Mouse (Mus musculus) forebrain, embryonic 11.5 days (tissue): ENCODE results near the gene Zdhhc1. TPM values are rescaled to one million over a fixed set of nuclear protein-coding genes. Genes with fewer than 3 reads are reported as not detected.

Source experiments
- ATAC-seq: fragments of 200-750 bp; cut with Nextera tagmentation; replicated peaks from 2 replicates; pipeline ENCODE4 v1.8.0; 2017; ENCODE audit warnings: moderate TSS enrichment; ENCODE audit not compliant: low FRiP score
- DNase-seq: peaks from one replicate; pipeline ENCODE4 v3.0.0-alpha.2; 2017; ENCODE audit warnings: low spot score
- H3K27ac ChIP-seq: fragments of 300-500 bp; sonication (generic); 2 replicates; pipeline ENCODE4 v1.5.1; 2014; ENCODE audit warnings: low read depth, low read length
- H3K27me3 ChIP-seq: fragments of 300-500 bp; sonication (generic); 2 replicates; pipeline ENCODE4 v1.6.1; 2014; ENCODE audit warnings: mild to moderate bottlenecking, low read length, mixed read lengths; ENCODE audit not compliant: control insufficient read depth, insufficient read depth
- H3K36me3 ChIP-seq: fragments of 300-500 bp; sonication (generic); 2 replicates; pipeline ENCODE4 v1.6.1; 2014; ENCODE audit warnings: mild to moderate bottlenecking, low read length, moderate library complexity, mixed read lengths; ENCODE audit not compliant: control insufficient read depth, insufficient read depth
- H3K4me1 ChIP-seq: fragments of 300-500 bp; sonication (generic); replicated peaks from 2 replicates; pipeline ENCODE4 v1.6.1; 2014; ENCODE audit warnings: low read length, mixed read lengths; ENCODE audit not compliant: control insufficient read depth, insufficient read depth
- H3K4me2 ChIP-seq: fragments of 300-500 bp; sonication (generic); 2 replicates; pipeline ENCODE4 v1.6.1; 2014; ENCODE audit warnings: low read depth, mild to moderate bottlenecking, low read length, moderate library complexity, mixed read lengths; ENCODE audit not compliant: severe bottlenecking
- H3K4me3 ChIP-seq: fragments of 300-500 bp; sonication (generic); 2 replicates; pipeline ENCODE4 v1.5.1; 2014; ENCODE audit warnings: low read depth, low read length
- H3K9ac ChIP-seq: fragments of 300-500 bp; sonication (generic); 2 replicates; pipeline ENCODE4 v1.6.1; 2014; ENCODE audit warnings: low read length
- H3K9me3 ChIP-seq: fragments of 300-500 bp; sonication (generic); 2 replicates; pipeline ENCODE4 v1.6.1; 2016; ENCODE audit warnings: low read length, mixed read lengths; ENCODE audit not compliant: control insufficient read depth
- WGBS: fragments of 180-500 bp; shearing (Covaris S2); extraction: QIAGEN DNeasy Blood & Tissue Kit; methylation state at CpG from one replicate; pipeline ENCODE4 v1.1.7; 2014; 5-methylcytosine and 5-hydroxymethylcytosine counted together
- polyA plus RNA-seq: library from polyadenylated mRNA; unstranded; fragments of >200 nt; fragmentation: Nextera tagmentation; extraction: Ambion mirVana; gene quantifications from 2 replicates; pipeline ENCODE4 v1.2.1, GENCODE M21; 2014

Zdhhc1 gene
- polyA plus RNA-seq, 1 experiment from 2014 or later = 24.6 TPM

DNA sequence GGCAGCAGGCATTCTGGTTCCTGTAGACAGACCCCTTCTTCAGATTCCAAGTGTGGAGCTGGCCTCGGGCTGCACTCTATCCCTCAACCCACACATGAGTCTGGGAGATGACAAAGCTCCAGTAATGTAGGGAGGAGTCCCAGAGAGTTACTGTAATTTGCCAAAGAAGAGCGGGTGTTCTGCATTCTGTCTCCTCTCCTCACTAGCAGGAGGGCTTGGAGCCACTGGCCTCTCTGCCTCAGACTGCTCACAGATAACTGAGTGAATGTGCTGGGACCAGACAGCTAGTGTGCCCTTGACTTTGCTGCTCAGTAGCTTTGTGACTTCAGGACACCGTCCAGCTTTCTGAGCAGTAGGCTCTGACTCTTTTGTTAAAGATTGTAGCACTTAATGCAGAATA is 18.9 kb downstream of the Zdhhc1 start:
- no peak for ATAC-seq
- Histone ChIP-seq H3K27ac (no peak overlapping the region), H3K9ac (no peak overlapping the region)

DNA sequence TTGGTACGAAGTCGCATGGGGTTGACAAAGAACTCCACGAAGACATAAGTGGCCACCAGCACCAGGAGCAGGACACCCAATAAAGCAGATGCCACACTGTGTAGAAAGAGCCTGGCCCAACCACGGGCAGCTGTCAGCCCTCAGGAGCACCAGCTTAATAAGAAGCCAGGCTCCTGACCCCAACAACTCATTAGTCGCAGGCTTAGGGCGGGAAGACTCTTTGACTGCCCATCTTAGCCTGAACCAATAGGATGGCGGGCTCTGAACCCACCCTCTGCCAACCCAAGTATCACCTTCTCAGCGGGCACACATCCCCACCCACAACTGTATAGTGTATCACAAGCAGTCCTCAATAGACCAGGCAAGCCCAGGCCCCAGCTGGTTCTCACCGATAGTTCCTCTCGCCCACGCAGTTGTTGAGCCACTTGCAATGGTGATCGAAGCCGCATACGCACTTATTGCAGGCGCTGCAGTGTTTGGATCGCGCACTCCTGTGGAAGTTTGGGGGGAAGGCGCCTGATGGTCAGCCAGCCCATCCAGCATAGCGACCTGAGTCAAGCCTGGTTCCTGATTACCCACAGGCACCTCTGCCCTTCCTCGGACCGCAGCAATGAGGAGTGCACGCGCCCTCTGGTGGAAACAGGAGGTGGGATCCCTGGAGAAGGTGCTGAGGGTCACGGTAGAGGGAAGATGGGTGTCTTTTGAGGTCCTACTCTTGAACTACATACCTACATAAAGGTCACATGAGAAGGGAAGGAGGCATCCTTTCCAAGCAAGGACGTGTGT is 19.9 kb downstream of the Zdhhc1 start:
- DNase-seq (peak; percentile 68), ATAC-seq (peak; percentile 34; the same call in 1 of the 2 replicates)
- no peak overlapping the region for H3K4me3 ChIP-seq
- 38% methylated on average over 25 of the region's 25 CpGs for WGBS
- H3K4me1 ChIP-seq = peaks cover 20% of the 10 kb centered on the region
- no peak overlapping the region for H3K4me2 ChIP-seq
- no peaks in the 10 kb centered on the region for H3K36me3 ChIP-seq
- H3K9ac ChIP-seq = no peak overlapping the region
- H3K9me3 ChIP-seq = no peaks in the 10 kb centered on the region
- H3K27ac ChIP-seq = no peak overlapping the region
- peaks cover 16% of the 10 kb centered on the region for H3K27me3 ChIP-seq

More for the DNA sequence above, 18.9 kb downstream of the Zdhhc1 start:
- DNase-seq = no peak
- Histone ChIP-seq H3K4me2 (no peak overlapping the region), H3K4me1 (peaks cover 17% of the 10 kb centered on the region), H3K4me3 (no peak overlapping the region), H3K27me3 (peaks cover 12% of the 10 kb centered on the region), H3K9me3 (no peaks in the 10 kb centered on the region), H3K36me3 (no peaks in the 10 kb centered on the region)
- WGBS = 83% methylated on average over 3 of the region's 3 CpGs

DNA sequence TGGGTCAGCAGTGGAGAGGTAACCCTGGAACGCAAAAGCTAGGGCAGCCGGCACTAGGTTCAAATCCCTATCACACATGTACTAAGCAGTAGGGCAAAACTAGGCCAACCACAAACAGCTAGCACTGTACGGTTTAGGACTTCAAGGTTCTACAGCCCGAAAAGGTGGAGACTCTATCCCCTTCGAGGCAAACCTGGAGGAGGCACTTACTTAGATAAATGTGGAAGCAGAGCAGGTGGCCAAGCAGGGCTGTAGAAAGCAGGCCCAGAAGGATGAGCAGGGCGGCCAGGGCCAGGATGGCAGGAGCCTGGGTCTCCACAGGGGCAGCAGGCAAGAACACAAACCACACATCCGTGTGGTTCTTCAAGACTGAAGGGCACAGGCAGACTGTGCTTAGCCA is 20.5 kb downstream of the Zdhhc1 start:
- 89% methylated on average over 7 of the region's 7 CpGs for WGBS
- Histone ChIP-seq H3K9me3 (no peaks in the 10 kb centered on the region), H3K4me2 (no peak overlapping the region), H3K36me3 (no peaks in the 10 kb centered on the region), H3K4me1 (peaks cover 24% of the 10 kb centered on the region), H3K27ac (no peak overlapping the region), H3K9ac (no peak overlapping the region), H3K27me3 (peaks cover 18% of the 10 kb centered on the region), H3K4me3 (no peak overlapping the region)
- ATAC-seq = no peak
- no peak for DNase-seq

DNA sequence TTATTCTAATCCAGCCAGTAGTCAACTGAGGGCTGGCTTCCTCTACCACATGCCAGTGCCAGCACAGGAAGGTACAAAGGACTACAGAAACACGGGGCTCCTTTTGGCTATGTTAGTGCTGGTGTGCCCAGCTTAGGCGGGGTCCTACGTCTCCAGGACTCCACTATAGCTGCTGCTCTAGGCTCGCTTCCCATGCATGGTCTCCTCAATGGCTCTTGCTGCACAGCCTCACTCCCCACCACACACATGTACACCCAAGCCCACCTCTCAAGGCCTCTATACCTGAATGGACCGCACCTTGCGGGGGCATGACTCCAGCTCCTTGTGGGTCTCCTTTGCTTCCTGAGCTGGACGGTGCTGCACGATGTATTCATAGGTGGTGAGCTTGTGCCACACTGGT is 21.0 kb downstream of the Zdhhc1 start:
- H3K4me1 ChIP-seq = peaks cover 27% of the 10 kb centered on the region
- no peak for DNase-seq
- WGBS = 89% methylated on average over 8 of the region's 8 CpGs

DNA sequence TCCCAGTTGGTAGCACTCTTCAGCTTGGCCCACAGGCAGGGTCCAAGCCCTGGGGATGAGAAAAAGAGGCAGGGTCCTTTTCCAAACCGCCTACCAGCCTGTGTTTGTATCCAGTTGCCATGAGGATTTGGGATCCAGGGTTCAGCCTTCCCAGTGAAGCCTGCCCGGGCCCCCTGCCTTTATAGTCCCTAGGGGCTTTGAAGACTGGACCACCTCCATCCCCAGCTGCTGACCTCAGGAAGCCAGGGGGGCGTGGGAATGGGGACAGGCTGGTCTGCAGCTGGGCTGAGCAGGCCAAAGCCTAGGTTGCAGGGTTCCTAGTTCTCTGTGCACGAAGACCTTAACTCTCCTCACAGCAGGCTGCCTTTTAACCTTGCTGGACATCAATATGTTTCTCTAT is 21.4 kb downstream of the Zdhhc1 start:
- H3K4me2 ChIP-seq = no peak overlapping the region
- H3K27me3 ChIP-seq = peaks cover 18% of the 10 kb centered on the region
- no peaks in the 10 kb centered on the region for H3K36me3 ChIP-seq
- WGBS = 46% methylated on average over 4 of the region's 4 CpGs
- ATAC-seq (no peak), DNase-seq (no peak)
- H3K27ac ChIP-seq = no peak overlapping the region
- H3K4me1 ChIP-seq = peaks cover 30% of the 10 kb centered on the region
- H3K9me3 ChIP-seq = no peaks in the 10 kb centered on the region
- no peak overlapping the region; the same call in 1 of the 2 replicates for H3K9ac ChIP-seq
- H3K4me3 ChIP-seq = no peak overlapping the region

More for the DNA sequence above, 21.0 kb downstream of the Zdhhc1 start:
- Histone ChIP-seq H3K4me3 (no peak overlapping the region), H3K9ac (no peak overlapping the region), H3K9me3 (no peaks in the 10 kb centered on the region), H3K36me3 (no peaks in the 10 kb centered on the region), H3K4me2 (no peak overlapping the region), H3K27me3 (peaks cover 18% of the 10 kb centered on the region), H3K27ac (no peak overlapping the region)
- no peak for ATAC-seq

DNA sequence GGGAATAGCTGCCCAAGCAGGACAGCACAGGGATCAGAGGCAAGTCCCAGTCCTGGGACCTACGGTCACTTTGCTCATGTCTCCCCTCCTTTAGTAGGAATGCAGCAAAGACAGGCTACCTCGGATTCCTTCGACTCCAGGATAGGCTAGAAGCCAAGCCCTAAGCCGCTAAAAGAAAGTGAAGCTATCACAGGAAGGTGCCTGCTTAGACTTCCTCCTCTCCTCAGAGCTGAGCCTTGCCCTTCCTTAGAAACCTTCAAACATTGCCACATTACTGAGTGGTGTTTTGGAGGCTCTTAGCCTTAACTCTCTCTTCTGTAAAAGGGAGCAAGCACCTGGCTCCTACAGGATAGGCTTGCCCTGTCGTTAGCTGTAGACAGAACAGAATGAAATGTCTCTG is 22.0 kb downstream of the Zdhhc1 start:
- H3K9me3 ChIP-seq = no peaks in the 10 kb centered on the region
- no peak overlapping the region for H3K4me3 ChIP-seq
- DNase-seq (no peak), ATAC-seq (no peak)
- no peaks in the 10 kb centered on the region for H3K36me3 ChIP-seq
- peaks cover 30% of the 10 kb centered on the region for H3K4me1 ChIP-seq
- peaks cover 18% of the 10 kb centered on the region for H3K27me3 ChIP-seq
- H3K9ac ChIP-seq = no peak overlapping the region; the same call in 1 of the 2 replicates
- H3K4me2 ChIP-seq = no peak overlapping the region
- 44% methylated on average over 5 of the region's 5 CpGs for WGBS
- H3K27ac ChIP-seq = no peak overlapping the region

DNA sequence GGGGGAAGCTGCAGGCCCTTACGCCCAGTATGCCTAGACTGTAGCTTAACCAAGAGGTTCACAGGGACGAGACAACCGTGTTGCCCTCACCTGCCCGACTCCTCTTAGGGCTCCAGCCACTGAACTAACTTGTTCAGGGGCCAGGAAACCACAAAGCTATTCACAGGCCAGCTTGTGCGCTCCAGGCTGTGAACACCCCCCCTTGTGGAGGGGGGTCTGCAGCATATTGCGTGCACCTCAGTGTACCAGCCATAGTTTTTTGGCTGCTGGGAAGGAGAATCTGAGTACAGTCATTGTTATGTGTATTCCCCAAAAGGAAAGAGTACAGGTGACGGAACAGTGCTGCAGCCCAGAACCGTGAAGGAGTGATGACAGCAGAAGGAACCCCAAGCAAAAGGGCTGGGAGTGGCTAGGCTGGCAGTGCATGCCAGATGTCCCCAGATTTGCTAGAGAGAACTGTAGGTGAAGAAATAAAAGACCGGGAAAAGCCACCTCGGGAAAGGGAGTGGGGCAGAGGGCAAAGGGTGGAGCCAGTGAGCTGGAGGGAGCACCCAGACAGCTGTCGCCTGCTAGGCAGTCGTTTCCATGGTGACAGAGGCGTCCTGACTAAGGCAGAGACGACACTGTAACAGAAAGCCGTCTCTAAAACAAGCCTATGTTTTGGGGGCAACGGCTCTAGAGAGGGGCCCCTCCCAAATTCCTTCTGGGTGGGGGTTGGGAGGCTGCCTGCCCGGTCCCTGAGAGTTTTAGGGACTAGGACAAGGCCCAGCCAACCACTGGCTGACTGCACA is 22.7 kb downstream of the Zdhhc1 start:
- Histone ChIP-seq H3K9ac (peak overlapping the region; percentile 17; the same call in 1 of the 2 replicates), H3K36me3 (no peaks in the 10 kb centered on the region), H3K27ac (no peak overlapping the region), H3K4me1 (peaks cover 36% of the 10 kb centered on the region), H3K9me3 (no peaks in the 10 kb centered on the region), H3K4me3 (no peak overlapping the region), H3K27me3 (peaks cover 18% of the 10 kb centered on the region), H3K4me2 (0 out of 2 replicates have a peak overlapping the region, but pooled peaks have one; percentile 8)
- ATAC-seq (no peak), DNase-seq (peak; percentile 67)
- WGBS = 26% methylated on average over 17 of the region's 17 CpGs

DNA sequence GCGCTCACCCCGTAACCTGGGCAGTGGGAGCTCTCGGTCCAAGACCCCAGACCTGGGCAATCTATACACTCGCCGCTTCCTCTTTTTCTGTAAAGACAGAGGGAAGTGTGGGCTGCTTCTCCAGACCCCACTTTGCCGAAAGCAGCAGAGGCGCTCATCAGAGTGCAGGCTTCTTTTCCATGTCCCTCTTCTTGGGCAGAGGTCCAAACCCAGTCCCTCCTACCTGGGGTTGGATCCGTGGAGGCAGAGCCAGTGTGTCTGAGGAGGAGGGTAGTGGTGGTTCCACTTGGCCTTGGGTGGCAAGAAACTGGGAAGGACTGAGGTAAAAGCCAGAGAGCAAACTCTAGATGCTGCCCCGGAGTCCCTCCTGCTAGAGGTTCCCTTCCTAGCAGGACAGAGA is 23.7 kb downstream of the Zdhhc1 start:
- DNase-seq = no peak
- Histone ChIP-seq H3K36me3 (no peaks in the 10 kb centered on the region), H3K27ac (no peak overlapping the region), H3K27me3 (peaks cover 18% of the 10 kb centered on the region), H3K4me1 (peaks cover 39% of the 10 kb centered on the region), H3K9ac (no peak overlapping the region; the same call in 1 of the 2 replicates), H3K9me3 (no peaks in the 10 kb centered on the region), H3K4me3 (no peak overlapping the region), H3K4me2 (no peak overlapping the region)
- WGBS = 40% methylated on average over 9 of the region's 9 CpGs
- no peak for ATAC-seq
